Mouse (Mus musculus): ENCODE data around the gene Prkcd.

DNA sequence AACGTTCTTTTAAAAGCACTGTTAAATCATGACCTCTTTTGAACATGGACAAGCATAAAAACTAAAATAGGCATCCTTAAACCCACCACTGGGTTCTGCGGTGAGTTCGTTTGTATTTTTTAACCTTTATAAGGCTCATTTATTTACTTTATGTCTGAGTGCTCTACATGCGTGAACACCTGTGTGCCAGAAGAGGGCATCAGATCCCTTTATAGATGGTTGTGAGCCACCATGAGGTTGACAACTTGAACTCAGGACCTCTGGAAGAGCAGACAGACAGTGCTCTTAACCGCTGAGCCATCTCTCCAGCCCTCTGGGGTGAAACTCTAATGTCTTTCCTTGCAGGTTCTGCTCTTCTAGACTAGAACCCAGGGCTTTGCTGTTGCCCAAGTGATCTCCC, 40.7 kb downstream of the Prkcd start:
- TF ChIP-seq GATA1 (IDR thresholded peaks at IDR 0.05; ENCODE audit: low read length), result no peak
- TF ChIP-seq TAL1 (IDR thresholded peaks at IDR 0.05; ENCODE audit: low read length), result no peak

Measured in erythroblast, embryonic 14.5 days (primary cell).